Mouse (Mus musculus): ENCODE results near the gene Rock2.

DNA sequence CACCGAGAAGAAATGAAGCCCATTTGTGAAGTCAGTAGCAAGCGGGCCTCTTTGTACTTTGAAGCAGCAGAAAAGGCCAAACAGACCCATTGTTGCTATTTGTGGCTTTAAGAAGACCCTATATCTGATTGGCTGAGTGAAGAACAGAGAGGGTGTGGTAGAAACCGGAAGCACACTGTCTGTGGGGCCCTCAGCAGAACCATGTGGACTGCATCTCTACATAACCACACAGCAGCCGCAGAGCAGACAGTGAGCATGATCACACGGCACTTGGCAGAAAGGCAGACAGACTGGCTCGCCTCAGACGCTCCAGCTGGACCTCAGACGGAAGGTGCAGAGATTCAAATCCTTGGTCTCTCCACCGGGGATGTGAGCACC, 138.8 kb downstream of the Rock2 start:
- TF ChIP-seq POLR2A (IDR thresholded peaks at IDR 0.05; ENCODE audit: borderline replicate concordance, control insufficient read depth, low read depth, low read length) (no peak), CTCF (IDR thresholded peaks at IDR 0.05; ENCODE audit: control insufficient read depth, insufficient read depth, low read length) (no peak)

All from bone marrow, adult 2 months (tissue).